Mouse (Mus musculus) hindbrain, embryonic 12.5 days (tissue): ENCODE data around the gene Tinag. TPM values are rescaled to one million over a fixed set of nuclear protein-coding genes. Genes with fewer than 3 reads are reported as not detected.

Source experiments
- ATAC-seq: fragments of 200-750 bp; cut with Nextera tagmentation; 2 replicates; pipeline ENCODE4 v1.8.0; 2017; ENCODE audit warnings: moderate TSS enrichment; ENCODE audit not compliant: low FRiP score
- H3K27ac ChIP-seq: fragments of 300-500 bp; sonication (generic); 2 replicates; pipeline ENCODE4 v1.5.1; 2016; ENCODE audit warnings: mild to moderate bottlenecking
- H3K27me3 ChIP-seq: fragments of 300-500 bp; sonication (generic); 2 replicates; pipeline ENCODE4 v1.6.1; 2016; ENCODE audit warnings: mild to moderate bottlenecking
- H3K36me3 ChIP-seq: fragments of 300-500 bp; sonication (generic); 2 replicates; pipeline ENCODE4 v1.6.1; 2016; ENCODE audit warnings: mild to moderate bottlenecking
- H3K4me1 ChIP-seq: fragments of 300-500 bp; sonication (generic); 2 replicates; pipeline ENCODE4 v1.6.1; 2016
- H3K4me2 ChIP-seq: fragments of 300-500 bp; sonication (generic); replicated peaks from 2 replicates; pipeline ENCODE4 v1.6.1; 2016; ENCODE audit warnings: mild to moderate bottlenecking
- H3K4me3 ChIP-seq: fragments of 300-500 bp; sonication (generic); 2 replicates; pipeline ENCODE4 v1.5.1; 2016; ENCODE audit warnings: mild to moderate bottlenecking
- H3K9ac ChIP-seq: fragments of 300-500 bp; sonication (generic); 2 replicates; pipeline ENCODE4 v1.6.1; 2016; ENCODE audit warnings: mild to moderate bottlenecking, moderate library complexity
- H3K9me3 ChIP-seq: fragments of 300-500 bp; sonication (generic); replicated peaks from 2 replicates; pipeline ENCODE4 v1.6.1; 2016; ENCODE audit warnings: mild to moderate bottlenecking
- WGBS: fragments of 180-500 bp; shearing (Covaris S2); methylation state at CpG from one replicate; pipeline ENCODE4 v1.1.7; 2016; 5-methylcytosine and 5-hydroxymethylcytosine counted together
- polyA plus RNA-seq: library from polyadenylated mRNA; unstranded; fragments of >200 nt; fragmentation: Nextera tagmentation; extraction: Ambion mirVana; gene quantifications from 2 replicates; pipeline ENCODE4 v1.2.1, GENCODE M21; 2016

The Tinag gene
- polyA plus RNA-seq, 1 experiment from 2014 or later, result 0.12 TPM

DNA sequence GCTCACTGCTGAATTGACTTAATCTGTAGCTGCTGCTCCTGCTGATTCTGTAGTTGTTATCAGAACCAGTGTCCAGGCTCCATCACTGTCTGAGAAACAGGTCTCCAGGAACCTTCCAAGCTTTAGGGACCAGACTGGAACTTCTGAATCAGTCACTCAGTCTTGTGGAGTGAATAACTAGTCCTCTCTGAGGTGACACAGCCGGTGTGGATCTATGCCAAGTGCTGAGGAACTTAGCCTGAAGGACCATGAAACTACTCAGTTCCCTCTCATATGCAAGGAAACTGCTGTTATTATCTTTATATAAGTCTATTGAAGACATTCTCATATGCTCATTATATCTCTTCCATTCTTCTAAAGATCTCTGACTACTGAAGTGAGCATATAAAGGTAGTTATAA lies 49.6 kb downstream of the Tinag start:
- WGBS, result 96% methylated on average over 1 of the region's 1 CpGs
- H3K9ac ChIP-seq, result no peak overlapping the region
- H3K4me2 ChIP-seq, result no peak overlapping the region
- ATAC-seq, result no peak
- no peak overlapping the region for H3K27ac ChIP-seq
- H3K9me3 ChIP-seq, result no peaks in the 10 kb centered on the region
- no peaks in the 10 kb centered on the region for H3K4me1 ChIP-seq
- H3K4me3 ChIP-seq, result no peak overlapping the region
- H3K27me3 ChIP-seq, result no peaks in the 10 kb centered on the region
- H3K36me3 ChIP-seq, result no peaks in the 10 kb centered on the region

DNA sequence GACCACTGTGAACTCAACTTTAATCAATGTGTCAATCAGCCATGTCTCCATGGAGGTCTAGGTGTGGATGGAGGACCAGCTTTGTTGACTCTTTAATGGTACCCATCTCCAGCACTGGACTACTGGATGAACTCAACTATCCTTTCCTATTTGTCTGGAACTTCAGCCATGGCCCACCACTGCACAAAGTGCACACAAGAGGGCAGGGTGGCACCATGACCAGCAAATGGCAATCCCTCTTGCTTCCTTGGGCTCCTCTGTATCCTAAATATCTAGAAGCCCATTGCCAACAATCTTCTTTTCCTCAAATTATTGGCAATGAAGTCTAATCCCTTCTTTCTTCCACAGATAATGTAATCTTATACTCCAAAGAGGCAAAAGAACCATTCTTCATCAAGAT lies 55.6 kb downstream of the Tinag start:
- Histone ChIP-seq H3K4me2 (no peak overlapping the region), H3K27me3 (no peaks in the 10 kb centered on the region), H3K4me3 (no peak overlapping the region), H3K9ac (no peak overlapping the region), H3K9me3 (no peaks in the 10 kb centered on the region), H3K36me3 (no peaks in the 10 kb centered on the region), H3K27ac (no peak overlapping the region), H3K4me1 (no peaks in the 10 kb centered on the region)
- ATAC-seq, result no peak

DNA sequence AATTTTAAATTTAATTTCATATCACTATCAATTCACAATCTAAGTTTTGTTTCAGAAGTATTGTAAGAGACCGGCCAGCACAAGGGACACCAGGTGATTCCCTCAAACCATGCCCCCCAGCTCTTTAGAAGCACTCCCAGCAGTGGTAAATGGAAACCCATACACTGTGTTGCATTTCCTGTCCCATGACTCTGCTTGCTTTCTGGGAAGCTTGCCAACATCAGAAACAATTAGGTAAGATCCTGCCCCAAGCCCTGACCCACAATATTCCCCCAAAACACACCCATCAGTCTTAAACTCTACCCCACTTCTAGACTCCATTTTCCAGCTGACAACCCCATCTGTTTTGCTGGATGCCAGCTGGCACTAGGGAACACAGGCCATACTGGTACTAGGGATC lies 110.8 kb downstream of the Tinag start:
- no peak for ATAC-seq

DNA sequence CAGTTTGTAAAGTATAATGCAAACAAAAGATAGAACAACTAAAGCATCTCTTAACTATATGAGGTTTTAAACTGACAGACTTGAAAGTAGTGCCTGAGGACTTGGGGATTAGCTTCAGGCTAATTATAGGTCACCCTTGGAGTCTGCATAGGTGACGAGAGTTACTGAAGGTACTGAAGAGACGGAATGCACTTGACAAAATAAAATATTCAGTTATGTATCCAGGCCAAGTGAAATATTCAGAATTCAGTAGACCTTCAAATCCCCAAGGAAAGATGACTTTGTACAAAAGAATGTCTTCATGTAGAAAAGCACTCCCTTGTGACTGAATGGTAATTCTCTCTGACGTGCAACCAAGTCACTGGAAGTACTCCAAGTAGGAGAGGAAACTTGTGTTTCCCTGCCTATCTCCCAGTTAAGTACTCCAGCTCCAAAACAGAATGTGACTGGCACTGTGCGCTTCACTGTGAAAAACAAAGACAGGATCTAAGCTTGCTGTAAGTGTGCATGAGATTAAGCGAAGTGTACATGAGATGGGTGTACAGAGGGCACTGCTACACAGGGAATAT lies 130.4 kb downstream of the Tinag start:
- 87% methylated on average over 5 of the region's 5 CpGs for WGBS
- Histone ChIP-seq H3K9ac (no peak overlapping the region), H3K27ac (no peak overlapping the region), H3K36me3 (no peaks in the 10 kb centered on the region), H3K4me2 (no peak overlapping the region), H3K27me3 (no peaks in the 10 kb centered on the region), H3K9me3 (no peaks in the 10 kb centered on the region), H3K4me1 (no peaks in the 10 kb centered on the region), H3K4me3 (no peak overlapping the region)
- no peak for ATAC-seq

More for the DNA sequence above, 110.8 kb downstream of the Tinag start:
- no peaks in the 10 kb centered on the region for H3K9me3 ChIP-seq
- no peaks in the 10 kb centered on the region for H3K4me1 ChIP-seq
- no peak overlapping the region for H3K4me3 ChIP-seq
- H3K4me2 ChIP-seq, result no peak overlapping the region
- H3K9ac ChIP-seq, result no peak overlapping the region
- H3K27ac ChIP-seq, result no peak overlapping the region
- H3K36me3 ChIP-seq, result no peaks in the 10 kb centered on the region
- H3K27me3 ChIP-seq, result no peaks in the 10 kb centered on the region
- 93% methylated on average over 1 of the region's 1 CpGs for WGBS
